Mouse (Mus musculus): ENCODE measurements around the gene Cep162. TPM values are rescaled to one million over a fixed set of nuclear protein-coding genes. Genes with fewer than 3 reads are reported as not detected.

Gene Cep162
- total RNA-seq, 1 experiment from 2014 or later, result 18.3 TPM

DNA sequence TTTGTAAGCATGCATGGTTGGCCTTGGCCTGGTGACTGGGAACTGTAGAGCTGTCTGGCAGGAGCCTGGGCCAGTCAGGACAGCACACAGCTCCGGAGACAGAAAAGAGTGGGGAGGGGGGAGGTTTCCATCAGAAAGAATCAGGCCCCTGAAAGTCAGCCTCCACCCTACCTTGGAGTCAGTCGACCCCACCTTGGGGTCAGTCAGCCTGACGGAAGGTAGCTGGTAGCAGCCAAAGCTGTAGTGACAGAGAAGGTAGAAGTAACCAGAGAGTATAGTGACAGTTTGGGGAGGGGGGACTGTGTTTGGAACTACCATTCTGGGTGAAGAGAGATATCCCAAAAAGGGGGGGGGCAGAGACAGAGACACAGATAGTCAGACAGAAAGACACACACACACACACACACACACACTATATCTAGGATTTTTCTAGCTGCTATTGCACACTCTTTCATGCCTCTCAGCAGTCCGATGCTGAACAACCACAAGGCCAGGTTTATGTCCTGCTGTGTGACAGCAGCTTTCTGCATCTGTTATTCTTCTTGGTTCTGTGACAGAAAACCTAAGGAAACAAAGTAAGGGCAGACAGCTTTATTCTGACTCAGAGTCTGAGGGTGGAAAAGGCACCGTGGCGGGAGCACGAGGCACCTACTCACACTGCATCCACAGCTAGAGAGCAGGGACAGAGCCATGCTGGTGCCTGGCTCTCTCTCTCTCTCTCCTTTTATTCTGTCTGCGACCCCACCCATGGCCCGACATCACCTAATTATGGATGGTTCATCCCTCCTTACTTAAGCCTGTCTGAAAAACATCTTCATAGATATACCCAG lies 88.1 kb downstream of the Cep162 start:
- no peak for ATAC-seq (replicated peaks; ENCODE audit: low read depth, poor library complexity, severe bottlenecking)

- no peak for ATAC-seq (replicated peaks; ENCODE audit: low read depth, poor library complexity, severe bottlenecking)
These were observed 92.8 kb downstream of the Cep162 start for GRCm38 (mm10) chr9:87162559-87162958.

DNA sequence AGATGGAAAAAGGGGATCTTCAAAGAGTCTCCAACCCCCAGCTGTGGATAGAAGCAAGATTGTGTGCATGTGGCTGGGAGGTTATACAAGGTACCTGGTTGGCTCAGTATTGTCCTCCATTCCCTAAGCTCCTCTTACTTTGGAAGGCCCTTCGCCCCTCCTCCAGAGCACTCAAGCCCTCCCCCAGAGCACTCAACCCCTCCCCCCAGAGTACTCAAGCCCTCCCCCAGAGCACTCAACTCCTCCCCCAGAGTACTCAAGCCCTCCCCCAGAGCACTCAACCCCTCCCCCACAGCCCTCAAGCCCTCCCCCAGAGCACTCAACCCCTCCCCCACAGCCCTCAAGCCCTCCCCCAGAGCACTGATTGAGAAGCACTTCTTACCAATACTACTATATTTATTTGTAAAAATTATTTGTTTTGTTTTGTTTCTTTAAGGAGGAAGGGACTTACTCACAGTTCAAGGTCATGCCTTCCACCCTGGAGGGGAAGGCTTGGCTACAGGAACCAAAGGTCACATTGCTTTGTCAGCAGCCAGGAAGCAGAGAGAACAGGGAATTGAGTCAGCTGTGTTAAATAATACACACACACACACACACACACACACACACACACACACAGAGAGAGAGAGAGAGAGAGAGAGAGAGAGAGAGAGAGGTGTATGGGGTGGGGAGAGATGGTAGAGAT lies 102.6 kb downstream of the Cep162 start:
- no peak for ATAC-seq (replicated peaks; ENCODE audit: low read depth, poor library complexity, severe bottlenecking)

DNA sequence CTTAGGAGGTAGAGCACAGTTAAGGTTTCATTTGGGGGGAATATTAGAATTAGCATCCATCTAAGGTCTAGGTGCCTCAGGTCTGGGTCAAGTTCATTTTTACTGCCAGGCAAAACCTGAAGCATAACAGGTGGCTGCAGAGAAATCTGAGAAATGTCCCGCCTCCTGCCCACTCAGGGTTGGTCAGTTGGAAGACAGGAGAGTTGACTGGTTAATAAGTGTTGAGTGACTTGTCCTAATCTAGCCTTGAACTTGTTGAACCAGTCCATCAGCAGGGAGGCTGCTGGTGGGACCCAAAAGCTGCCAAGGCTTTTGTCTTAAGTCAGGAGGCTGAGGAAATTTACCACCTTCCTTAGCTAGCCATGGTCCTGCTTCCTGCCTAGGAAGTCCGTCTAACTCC lies 107.4 kb downstream of the Cep162 start:
- ATAC-seq (replicated peaks; ENCODE audit: low read depth, poor library complexity, severe bottlenecking), result no peak

- no peak for ATAC-seq (replicated peaks; ENCODE audit: low read depth, poor library complexity, severe bottlenecking)
These were observed 108.9 kb downstream of the Cep162 start for GRCm38 (mm10) chr9:87146400-87146799.

GRCm38 (mm10) chr9:87145671-87146070 lies 109.7 kb downstream of the Cep162 start:
- ATAC-seq (replicated peaks; ENCODE audit: low read depth, poor library complexity, severe bottlenecking), result no peak

- ATAC-seq (replicated peaks; ENCODE audit: low read depth, poor library complexity, severe bottlenecking), result no peak
These were observed 110.2 kb downstream of the Cep162 start for GRCm38 (mm10) chr9:87145180-87145579.

- no peak for ATAC-seq (replicated peaks; ENCODE audit: low read depth, poor library complexity, severe bottlenecking)
These were observed 110.8 kb downstream of the Cep162 start for GRCm38 (mm10) chr9:87144532-87144931.

GRCm38 (mm10) chr9:87144106-87144505 lies 111.2 kb downstream of the Cep162 start, which contains the start of gene Mrap2:
Mrap2 (plus strand) TSS chr9:87144306.
- peak; percentile 83 for ATAC-seq (replicated peaks; ENCODE audit: low read depth, poor library complexity, severe bottlenecking)

DNA sequence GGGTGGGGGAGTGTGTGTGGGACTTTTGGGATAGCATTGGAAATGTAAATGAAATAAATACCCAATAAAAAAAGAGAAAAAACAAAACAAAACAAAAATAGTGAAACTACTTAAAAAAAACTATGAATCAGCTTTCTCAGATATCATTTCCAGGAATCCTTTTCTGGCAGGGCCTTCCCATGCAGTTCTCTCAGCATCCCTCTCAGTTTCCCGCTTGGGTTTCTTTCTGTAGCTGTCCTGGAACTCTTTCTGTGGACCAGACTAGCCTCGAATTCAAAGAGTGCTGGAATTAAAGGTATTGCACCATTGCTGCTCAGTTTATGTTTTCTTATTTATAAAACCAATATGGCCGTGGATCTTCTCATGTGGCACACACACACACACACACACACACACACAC lies 112.3 kb downstream of the Cep162 start:
- ATAC-seq (replicated peaks; ENCODE audit: low read depth, poor library complexity, severe bottlenecking), result no peak

Other genes starting within 250 kb of the Cep162 start
- gene Ripply2, start 240.0 kb downstream of the Cep162 start, total RNA-seq (2017), result not detected in 2 replicates
- 74.2 and 111 TPM in 2 replicates for gene Cyb5r4, start 233.5 kb downstream of the Cep162 start, total RNA-seq (2017)
- gene Mrap2, start 111.2 kb downstream of the Cep162 start, total RNA-seq (2017), result not detected in 2 replicates

Measured in common myeloid progenitor, adult 5-6 weeks (primary cell).